Mouse (Mus musculus) MEL (cell line): ENCODE results near the gene Copz1.

Experiments
- MAFK ChIP-seq: IDR thresholded peaks from 2 replicates; pipeline ENCODE4 v1.6.1; 2011; ENCODE audit warnings: low read depth, mild to moderate bottlenecking, low read length, improper control_type of control experiment, borderline replicate concordance
- NRF1 ChIP-seq: IDR thresholded peaks from 2 replicates; pipeline ENCODE4 v1.6.1; 2014; ENCODE audit warnings: low read depth, mild to moderate bottlenecking, inconsistent platforms, low read length, improper control_type of control experiment, moderate library complexity; ENCODE audit not compliant: poor library complexity, insufficient read depth, severe bottlenecking
- SIN3A ChIP-seq: IDR thresholded peaks from 2 replicates; pipeline ENCODE4 v1.6.1; 2012; ENCODE audit warnings: low read length, improper control_type of control experiment, inconsistent platforms

- TF ChIP-seq MAFK (no peak), SIN3A (no peak), NRF1 (no peak)
These were observed 31.6 kb downstream of the Copz1 start for GRCm38 (mm10) chr15:103303916-103304615.
